Mouse (Mus musculus): ENCODE measurements around the gene Gpc2.

The Gpc2 gene

GRCm38 (mm10) chr5:138267114-138267513, 12.7 kb downstream of the Gpc2 start:
- TF ChIP-seq GATA4 (IDR thresholded peaks at IDR 0.05; ENCODE audit: insufficient replicate concordance, low read length): no peak

- TF ChIP-seq GATA4 (IDR thresholded peaks at IDR 0.05; ENCODE audit: insufficient replicate concordance, low read length): no peak
Measured at GRCm38 (mm10) chr5:138265712-138266111, 14.1 kb downstream of the Gpc2 start.

- no peak for TF ChIP-seq GATA4 (IDR thresholded peaks at IDR 0.05; ENCODE audit: insufficient replicate concordance, low read length)
Measured at GRCm38 (mm10) chr5:138264207-138264578, 15.6 kb downstream of the Gpc2 start.

GRCm38 (mm10) chr5:138263260-138264206, 16.3 kb downstream of the Gpc2 start, which contains the start of gene BC037034:
BC037034 (minus strand) TSS chr5:138264033.
- no peak for TF ChIP-seq GATA4 (IDR thresholded peaks at IDR 0.05; ENCODE audit: insufficient replicate concordance, low read length)

- TF ChIP-seq GATA4 (IDR thresholded peaks at IDR 0.05; ENCODE audit: insufficient replicate concordance, low read length): no peak
Measured at GRCm38 (mm10) chr5:138262582-138263240, 17.1 kb downstream of the Gpc2 start.

- TF ChIP-seq GATA4 (IDR thresholded peaks at IDR 0.05; ENCODE audit: insufficient replicate concordance, low read length): no peak
Measured at GRCm38 (mm10) chr5:138262001-138262400, 17.8 kb downstream of the Gpc2 start.

- no peak for TF ChIP-seq GATA4 (IDR thresholded peaks at IDR 0.05; ENCODE audit: insufficient replicate concordance, low read length)
Measured at GRCm38 (mm10) chr5:138260834-138261233, 19.0 kb downstream of the Gpc2 start.

- no peak for TF ChIP-seq GATA4 (IDR thresholded peaks at IDR 0.05; ENCODE audit: insufficient replicate concordance, low read length)
Measured at GRCm38 (mm10) chr5:138260051-138260450, 19.8 kb downstream of the Gpc2 start.

- no peak for TF ChIP-seq GATA4 (IDR thresholded peaks at IDR 0.05; ENCODE audit: insufficient replicate concordance, low read length)
Measured at GRCm38 (mm10) chr5:138258993-138259392, 20.8 kb downstream of the Gpc2 start.

- no peak for TF ChIP-seq GATA4 (IDR thresholded peaks at IDR 0.05; ENCODE audit: insufficient replicate concordance, low read length)
Measured at GRCm38 (mm10) chr5:138258542-138258941, 21.3 kb downstream of the Gpc2 start.

- TF ChIP-seq GATA4 (IDR thresholded peaks at IDR 0.05; ENCODE audit: insufficient replicate concordance, low read length): no peak
Measured at GRCm38 (mm10) chr5:138258078-138258477, 21.7 kb downstream of the Gpc2 start.

GRCm38 (mm10) chr5:138257585-138257978, 22.2 kb downstream of the Gpc2 start:
- no peak for TF ChIP-seq GATA4 (IDR thresholded peaks at IDR 0.05; ENCODE audit: insufficient replicate concordance, low read length)

GRCm38 (mm10) chr5:138256966-138257584, 22.7 kb downstream of the Gpc2 start:
- TF ChIP-seq GATA4 (IDR thresholded peaks at IDR 0.05; ENCODE audit: insufficient replicate concordance, low read length): no peak

- no peak for TF ChIP-seq GATA4 (IDR thresholded peaks at IDR 0.05; ENCODE audit: insufficient replicate concordance, low read length)
Measured at GRCm38 (mm10) chr5:138256094-138256467, 23.7 kb downstream of the Gpc2 start.

- TF ChIP-seq GATA4 (IDR thresholded peaks at IDR 0.05; ENCODE audit: insufficient replicate concordance, low read length): no peak
Measured at GRCm38 (mm10) chr5:138255353-138256093, 24.3 kb downstream of the Gpc2 start, which contains the start of gene Lamtor4. Lamtor4 (plus strand) TSS chr5:138255482.
